Mouse (Mus musculus) lung, postnatal 4 days (tissue): Measurements from ENCODE around the gene Olfr907.

Experiments used
- DNase-seq, 2 experiments: peaks; one replicate each; pipeline ENCODE4 v3.0.0; 2021

The Olfr907 gene

DNA sequence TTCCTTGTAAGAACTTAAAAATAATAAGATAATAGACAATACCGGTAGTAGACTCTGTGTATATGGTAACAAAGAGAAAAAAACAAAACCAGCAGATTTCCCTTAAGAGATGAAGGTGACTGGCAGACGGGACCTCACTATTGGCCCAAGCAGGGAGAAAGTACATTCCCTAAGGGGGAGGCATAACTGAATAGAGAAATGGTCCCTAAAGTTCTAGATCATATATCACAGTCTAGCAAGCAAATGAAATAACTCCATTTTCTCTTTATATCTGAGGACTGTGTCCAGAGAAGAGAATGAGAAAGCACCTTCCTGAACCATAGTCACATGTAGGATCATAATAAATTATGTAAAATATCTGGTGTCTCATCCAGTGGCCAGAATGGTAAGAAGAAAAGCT lies at the start of gene Olfr907:
Gene Olfr907, plus strand, starts transcription at position 301 of the 400 bp plus-strand sequence.
- no peak for DNase-seq

- DNase-seq = no peak
Measured at GRCm38 (mm10) chr9:38447352-38447751, 48.2 kb upstream of the Olfr907 start, which contains the start of gene Olfr902. TSS of gene Olfr902 (plus strand) at chr9:38447652.

GRCm38 (mm10) chr9:38462844-38463243 lies 32.8 kb upstream of the Olfr907 start, which contains the start of gene Olfr904:
TSS of gene Olfr904 (plus strand) at chr9:38463144.
- no peak for DNase-seq

DNA sequence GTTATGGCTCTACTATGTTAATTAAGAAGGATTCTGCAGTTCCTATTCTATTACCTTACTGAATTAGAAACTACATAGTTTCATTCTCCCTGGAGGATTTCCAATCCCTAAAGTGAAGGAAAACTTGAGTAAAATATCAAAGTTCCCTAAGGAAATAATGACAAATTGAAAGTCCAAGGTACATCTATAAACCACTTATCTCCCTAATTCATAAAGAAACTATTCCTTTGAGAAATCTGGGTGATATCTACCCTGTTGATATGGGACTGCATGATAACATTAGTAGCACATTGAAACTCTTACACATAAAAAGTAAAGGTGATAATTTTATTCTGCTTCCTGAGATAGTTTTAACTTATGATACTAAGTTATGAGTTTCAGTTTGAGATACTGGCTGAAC lies 24.8 kb upstream of the Olfr907 start, which contains the start of gene Olfr905:
Gene Olfr905, plus strand, starts transcription at position 301 of the 400 bp plus-strand sequence.
- no peak for DNase-seq

DNA sequence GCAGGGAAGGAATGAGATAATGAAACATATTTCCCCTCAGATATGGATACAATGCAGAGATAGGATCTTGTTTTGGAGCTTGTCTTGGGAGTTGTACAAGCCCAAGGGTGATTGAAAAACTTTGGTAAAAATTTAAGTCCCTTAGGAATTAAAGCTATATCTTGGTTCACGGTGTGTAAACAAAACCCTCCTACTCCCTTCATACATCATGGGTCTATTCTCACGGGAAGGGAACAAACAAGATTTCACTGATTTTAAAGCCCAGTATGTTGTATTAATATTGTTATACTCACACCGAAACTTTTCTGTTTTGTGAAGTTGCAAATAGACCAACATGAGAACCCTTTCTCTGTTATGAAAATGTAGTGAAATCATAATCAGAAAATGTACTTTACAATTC lies 8.8 kb upstream of the Olfr907 start, which contains the start of gene Olfr906:
Gene Olfr906, plus strand, starts transcription at position 301 of the 400 bp plus-strand sequence.
- no peak for DNase-seq

DNA sequence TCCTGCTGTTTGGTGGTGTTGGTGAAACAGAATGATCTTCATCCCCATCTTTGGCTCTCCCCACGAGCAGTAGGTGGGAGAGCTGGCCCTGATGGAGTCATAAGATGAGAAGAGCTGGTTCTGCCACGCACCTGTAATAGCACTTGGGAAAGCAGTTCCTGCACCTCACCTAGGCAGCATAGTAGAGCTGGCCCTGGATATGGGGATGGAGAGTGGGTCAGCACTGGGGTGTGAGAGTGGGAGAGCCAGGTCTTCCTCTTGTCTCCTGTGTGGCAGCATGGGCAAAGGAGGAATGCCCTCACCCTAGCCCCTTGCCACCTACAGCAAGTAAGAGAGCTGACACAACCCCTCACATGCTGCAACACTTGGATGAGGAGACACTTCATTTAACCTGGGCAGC lies 16.8 kb downstream of the Olfr907 start:
- no peak for DNase-seq

DNA sequence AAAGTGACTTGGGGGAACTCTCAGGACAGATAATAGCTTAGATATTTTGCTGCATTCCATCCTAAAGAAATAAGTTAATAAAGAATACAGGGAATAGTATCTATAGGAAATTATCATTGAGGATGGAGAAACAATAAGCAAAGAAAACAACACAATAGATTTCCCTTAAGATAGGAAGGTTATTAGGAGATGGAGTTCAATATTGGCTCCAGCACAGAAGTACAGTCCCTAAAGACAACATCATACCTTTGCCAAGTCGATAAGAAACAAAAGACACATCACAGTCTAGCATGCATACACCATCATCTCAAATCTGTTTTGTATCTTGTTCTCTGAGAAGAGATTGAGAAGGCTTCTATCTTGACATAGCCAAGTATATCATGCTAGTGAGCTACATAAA lies 25.7 kb downstream of the Olfr907 start, which contains the start of gene Olfr911-ps1:
Gene Olfr911-ps1, plus strand, starts transcription at position 301 of the 400 bp plus-strand sequence.
- DNase-seq = no peak

DNA sequence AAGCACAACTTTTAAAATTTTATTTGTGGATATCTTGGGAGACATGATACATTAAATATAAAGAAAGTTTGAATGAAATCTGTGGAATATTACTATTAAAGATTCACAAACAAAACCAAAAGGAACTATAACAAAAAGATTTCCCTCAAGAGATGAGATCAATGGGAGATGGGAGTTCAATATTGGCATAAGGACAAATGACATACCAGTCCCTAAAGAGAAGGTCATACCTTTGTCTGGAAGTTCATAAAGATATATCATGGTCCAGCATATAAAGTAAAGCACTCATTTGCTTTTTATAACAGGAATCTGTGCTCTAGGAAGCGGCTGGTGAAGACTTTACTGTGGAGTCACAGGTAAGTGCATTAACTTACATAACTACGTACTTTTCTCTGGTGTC lies 41.9 kb downstream of the Olfr907 start, which contains the start of gene Olfr910:
Gene Olfr910, plus strand, starts transcription at position 301 of the 400 bp plus-strand sequence.
- no peak for DNase-seq
